Mouse (Mus musculus): Measurements from ENCODE around the gene Chid1.

The Chid1 gene

DNA sequence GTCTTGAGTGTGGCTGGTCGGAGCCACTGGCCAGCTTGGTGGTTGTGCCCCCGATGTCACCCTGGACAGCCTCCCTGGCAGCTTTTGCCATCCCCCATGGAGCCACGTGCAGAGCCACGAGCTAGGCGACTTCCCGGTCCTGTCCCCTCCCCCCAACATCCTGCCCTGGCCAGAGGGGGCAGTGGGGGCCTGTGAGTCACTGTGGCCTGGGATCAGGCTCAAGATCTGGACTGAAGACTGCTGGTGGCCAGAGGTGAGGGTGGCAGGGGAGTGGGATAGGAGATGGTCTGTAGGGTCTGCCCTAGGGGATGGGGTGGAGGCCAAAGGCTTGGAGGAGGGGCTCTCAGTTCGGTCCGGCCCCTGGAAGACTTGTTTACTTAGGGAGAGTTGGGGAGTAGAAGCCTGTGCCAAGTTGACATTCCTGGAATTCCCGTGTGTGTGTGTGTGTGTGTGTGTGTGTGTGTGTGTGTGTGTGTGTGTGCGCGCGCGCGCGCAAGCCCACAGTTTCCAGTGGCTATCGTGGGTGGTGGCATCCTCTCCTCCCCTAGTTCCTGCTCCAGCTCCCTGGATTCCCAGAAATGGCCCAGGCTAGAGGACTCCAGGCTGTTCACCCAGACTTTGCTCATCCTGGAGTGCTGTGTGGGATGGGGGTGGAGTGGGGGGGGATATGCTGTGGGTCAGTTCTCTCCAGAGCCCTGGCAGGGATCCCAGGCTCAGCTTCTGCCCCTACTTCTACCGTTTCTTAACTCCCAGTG, 63.3 kb downstream of the Chid1 start:
- peak; percentile 32 for DNase-seq (ENCODE audit: low spot score)

- no peak for DNase-seq (ENCODE audit: low spot score)
Measured at GRCm38 (mm10) chr7:141475805-141476158, 63.9 kb downstream of the Chid1 start.

DNA sequence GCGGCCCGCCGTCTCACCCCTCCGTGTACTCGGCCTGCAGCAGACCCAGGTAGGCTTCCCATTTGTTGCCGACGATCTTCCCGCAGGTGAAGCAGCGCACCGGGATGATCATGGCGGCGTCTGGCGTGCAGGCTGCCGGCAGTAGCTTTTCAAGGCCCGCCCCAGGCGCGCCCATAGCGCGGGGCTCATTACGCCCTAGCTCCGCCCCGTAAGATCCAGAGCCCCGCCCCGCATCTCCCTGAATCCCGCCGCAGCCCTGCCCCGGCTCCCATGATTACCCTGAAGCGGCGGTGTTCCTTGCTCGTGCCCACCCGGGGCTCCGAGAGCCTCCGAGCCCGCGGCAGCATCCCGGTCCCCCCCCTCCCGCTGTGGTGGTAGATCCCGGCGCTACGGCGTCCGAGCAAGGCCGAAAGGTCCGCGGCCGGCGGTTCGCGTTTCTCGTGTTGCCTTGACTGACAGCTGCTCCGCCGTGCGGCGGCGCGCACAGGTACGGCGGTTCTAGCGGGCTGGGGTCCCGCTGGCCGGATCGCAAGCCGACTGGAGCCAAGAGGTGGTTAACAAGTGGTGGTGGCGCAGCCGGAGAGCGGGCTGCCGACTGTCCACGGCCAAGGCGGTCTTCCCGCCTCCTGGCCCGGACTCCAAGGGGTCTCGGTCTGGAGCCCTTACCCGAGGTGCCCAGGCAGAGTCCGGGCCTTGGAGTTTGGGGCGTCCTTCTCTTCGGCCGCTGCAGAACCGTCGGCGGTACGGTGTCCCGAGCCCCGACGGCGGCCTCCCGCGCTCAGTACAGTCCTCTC, 64.4 kb downstream of the Chid1 start, which contains the start of the genes Polr2l and Tspan4:
TSS of gene Polr2l (minus strand) at position 122 of the 794 bp plus-strand sequence.
TSS of gene Tspan4 (plus strand) at position 230 of the 794 bp plus-strand sequence.
- peak; percentile 83 for DNase-seq (ENCODE audit: low spot score)

- DNase-seq (ENCODE audit: low spot score), result no peak
Measured at GRCm38 (mm10) chr7:141474160-141474559, 65.5 kb downstream of the Chid1 start.

DNA sequence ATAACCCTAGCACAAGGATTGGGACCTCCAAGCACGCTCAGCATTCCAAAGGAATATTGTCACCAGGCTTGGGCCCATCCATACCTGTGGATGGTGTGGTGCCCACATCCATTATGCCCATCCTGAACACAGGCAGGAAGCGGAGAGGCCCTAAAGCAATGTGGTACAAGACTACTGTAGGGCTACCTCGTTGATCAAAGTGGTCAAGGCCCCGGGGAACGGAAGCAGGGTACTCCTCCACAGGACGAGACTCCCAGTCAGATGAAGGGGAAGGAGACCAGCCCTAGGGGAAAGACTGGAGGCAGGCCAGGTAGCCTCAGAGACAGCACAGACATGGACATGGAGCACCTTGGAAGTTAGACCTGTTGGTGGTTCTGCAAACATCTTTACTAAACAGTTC, 66.9 kb downstream of the Chid1 start:
- DNase-seq (ENCODE audit: low spot score), result no peak

GRCm38 (mm10) chr7:141472226-141472625, 67.4 kb downstream of the Chid1 start:
- no peak for DNase-seq (ENCODE audit: low spot score)

DNA sequence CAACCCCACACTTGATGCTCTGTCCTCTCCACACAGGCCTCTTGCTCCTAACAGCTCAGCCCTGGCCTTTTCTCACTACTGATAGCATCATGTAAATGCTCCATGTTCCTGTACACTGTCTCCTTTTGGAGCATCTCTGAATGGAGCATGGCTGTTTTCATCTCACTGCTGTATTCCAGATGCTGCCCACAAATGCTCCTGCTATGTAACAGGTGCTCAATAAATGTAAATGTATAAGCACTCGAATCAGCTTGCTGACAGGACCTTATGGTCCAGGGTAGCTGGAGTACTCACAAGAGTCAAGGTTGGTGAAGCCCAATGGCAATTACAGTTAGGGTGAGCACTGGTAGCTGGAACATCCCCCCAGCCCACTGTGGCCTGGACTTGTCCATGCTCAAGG, 68.4 kb downstream of the Chid1 start:
- no peak for DNase-seq (ENCODE audit: low spot score)

DNA sequence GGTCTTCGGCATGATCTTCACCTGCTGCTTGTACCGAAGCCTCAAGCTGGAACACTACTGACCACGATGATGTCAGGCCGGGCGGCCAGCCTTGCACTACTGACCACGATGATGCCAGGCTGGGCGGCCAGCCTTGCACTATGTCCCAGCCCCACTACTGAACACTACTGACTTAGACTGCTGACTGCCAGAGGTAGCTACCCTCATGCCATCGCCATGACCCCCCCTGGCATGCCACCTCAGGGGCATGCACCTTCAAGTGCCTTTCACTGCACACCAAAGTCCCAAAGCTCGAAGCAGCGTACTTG, 69.1 kb downstream of the Chid1 start:
- DNase-seq (ENCODE audit: low spot score), result no peak

- DNase-seq (ENCODE audit: low spot score), result no peak
Measured at GRCm38 (mm10) chr7:141469901-141470636, 69.6 kb downstream of the Chid1 start.

DNA sequence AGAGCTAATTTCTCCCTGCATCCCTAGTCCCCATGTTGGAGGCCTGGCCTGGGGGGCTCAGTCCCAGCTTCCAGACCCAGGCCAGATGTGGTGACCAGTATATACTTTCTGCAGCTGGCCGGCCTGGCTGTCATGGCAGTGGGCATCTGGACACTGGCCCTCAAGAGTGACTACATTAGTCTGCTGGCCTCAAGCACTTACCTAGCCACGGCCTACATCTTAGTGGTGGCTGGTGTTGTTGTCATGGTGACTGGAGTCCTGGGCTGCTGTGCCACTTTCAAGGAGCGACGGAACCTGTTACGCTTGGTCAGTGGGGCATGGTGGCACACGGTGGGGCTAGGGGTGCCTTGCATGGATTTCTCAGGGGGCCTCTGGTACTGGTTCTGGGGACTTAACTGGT, 70.3 kb downstream of the Chid1 start:
- DNase-seq (ENCODE audit: low spot score), result no peak

GRCm38 (mm10) chr7:141468522-141469211, 71.0 kb downstream of the Chid1 start:
- DNase-seq (ENCODE audit: low spot score), result peak; percentile 49

DNA sequence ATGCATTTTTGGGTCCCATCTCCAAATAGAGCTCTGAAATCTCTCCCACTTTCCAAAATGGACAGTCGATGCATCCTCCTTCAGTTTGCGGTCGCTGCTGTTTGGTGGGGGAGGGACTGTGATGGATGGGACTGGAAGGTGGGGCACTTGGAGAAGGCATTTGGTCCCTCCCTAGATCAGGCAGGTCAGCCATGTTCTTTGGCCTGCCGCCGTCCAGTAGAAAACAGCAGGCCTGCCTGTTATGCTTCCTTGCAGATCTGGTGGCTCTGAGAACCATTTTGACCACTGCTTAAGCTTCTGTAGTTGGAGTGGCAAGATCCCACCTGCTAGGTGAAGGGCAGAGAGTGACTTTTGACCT, 71.5 kb downstream of the Chid1 start:
- DNase-seq (ENCODE audit: low spot score), result no peak

DNA sequence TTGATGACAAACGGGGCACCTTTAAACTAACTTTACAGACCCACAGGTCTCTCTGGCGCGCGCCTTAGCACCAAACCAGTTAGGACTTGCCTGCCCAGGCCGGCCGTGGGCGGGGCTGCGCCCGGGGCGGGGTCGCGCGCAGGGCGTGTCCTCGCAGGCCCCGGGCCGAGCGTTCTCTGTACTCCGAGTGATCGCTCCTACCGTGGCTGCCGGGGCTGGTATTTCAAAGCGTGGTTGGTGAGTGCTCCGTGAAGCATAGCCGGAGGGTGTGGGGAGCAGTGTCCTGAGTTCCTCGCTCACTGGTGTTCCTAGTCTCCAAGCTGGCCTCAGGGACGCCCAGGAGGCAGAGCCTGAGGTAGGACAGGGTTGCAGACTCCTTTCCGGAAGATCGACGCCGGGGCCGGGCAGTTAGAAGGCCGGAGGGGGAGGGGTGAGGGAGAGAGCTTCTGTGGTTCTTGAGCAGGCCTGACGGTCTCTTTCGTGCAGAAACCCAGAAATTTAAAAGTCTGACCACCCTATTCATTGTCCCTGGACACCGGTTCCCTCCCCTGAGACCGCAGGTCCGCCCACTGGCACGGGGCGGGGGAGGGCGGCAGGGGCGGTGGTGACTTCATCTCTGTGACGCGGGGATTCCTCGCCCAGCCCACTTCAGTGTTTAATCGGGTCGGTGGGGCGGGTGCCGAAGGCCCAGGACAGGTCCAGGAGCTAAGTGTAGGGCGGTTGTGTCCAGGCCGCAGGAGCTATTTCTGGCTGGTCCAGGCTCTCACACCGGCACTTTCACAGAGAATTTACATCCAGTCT, 72.2 kb downstream of the Chid1 start, which contains the start of gene Cd151:
TSS of gene Cd151 (plus strand) at position 163 of the 801 bp plus-strand sequence.
- peak; percentile 52 for DNase-seq (ENCODE audit: low spot score)

GRCm38 (mm10) chr7:141466607-141467148, 73.0 kb downstream of the Chid1 start:
- DNase-seq (ENCODE audit: low spot score), result no peak

- no peak for DNase-seq (ENCODE audit: low spot score)
Measured at GRCm38 (mm10) chr7:141466045-141466394, 73.6 kb downstream of the Chid1 start.

DNA sequence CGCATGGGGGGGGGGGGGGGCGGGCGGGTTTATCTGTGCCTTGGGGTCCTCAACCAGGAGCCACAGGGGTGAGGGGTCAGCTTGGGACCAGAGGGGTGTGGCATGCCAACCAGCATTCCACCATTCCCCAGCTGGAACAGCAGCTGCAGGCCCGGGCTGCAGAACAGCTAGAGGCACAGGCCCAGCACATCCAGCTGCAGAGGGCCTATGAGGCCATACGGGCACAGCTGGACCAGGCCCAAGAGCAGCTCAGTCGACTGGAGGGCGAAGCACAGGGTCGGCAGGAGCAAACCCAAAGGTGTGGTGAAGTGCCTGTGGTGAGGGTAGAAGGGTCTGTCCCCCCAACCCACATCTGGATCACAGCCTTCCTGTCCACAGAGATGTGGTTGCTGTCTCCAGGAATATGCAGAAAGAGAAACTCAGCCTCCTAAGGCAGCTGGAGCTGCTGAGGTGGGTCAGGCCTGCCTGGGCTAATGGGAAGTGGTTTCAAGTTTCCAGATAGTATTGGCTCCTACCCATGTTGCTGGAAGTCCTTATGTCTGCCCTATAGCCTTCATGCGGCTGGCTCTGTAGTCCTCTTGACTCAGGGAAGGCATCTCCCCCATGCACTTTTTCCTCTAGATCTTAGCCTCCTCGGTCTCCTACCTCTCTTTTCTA, 74.1 kb downstream of the Chid1 start:
- DNase-seq (ENCODE audit: low spot score), result no peak

- no peak for DNase-seq (ENCODE audit: low spot score)
Measured at GRCm38 (mm10) chr7:141464603-141465201, 75.0 kb downstream of the Chid1 start.

DNA sequence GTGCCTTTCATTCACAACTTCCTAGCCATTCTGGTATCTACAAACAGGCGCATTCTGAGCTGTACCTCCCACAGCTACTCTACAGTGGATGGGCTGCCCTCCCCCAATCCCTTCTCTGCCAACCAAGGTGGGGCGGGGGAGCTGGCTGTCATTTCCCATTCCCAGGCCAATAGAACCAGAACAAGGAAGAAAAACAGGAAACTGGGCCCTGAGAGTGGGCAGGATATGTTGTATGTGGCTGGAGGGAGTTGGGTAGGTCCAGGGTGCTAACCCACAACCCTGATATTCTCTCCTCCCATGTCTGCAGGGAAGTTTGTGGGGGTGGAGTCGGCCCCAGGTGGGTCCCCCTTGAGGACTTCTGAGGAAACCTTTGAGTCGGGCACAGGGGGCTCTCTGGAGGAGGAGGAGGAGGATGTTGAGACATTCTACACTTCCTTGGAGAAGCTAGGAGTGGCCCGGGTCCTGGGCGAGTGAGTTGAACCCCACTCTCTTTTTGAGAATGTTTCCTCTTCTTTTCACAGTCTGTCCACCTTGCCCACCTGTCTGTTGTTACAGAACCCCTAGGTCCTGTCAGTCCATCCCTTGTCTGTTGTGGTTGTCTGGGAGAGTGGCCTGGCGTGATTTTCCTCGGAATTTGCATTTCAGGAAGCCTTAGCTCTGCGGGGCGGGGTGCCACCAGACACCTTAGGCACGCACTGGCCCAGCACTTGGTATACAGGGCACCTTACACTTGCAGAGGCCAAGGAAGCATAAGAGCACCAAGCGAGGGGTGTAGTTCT, 75.6 kb downstream of the Chid1 start:
- DNase-seq (ENCODE audit: low spot score), result no peak

DNA sequence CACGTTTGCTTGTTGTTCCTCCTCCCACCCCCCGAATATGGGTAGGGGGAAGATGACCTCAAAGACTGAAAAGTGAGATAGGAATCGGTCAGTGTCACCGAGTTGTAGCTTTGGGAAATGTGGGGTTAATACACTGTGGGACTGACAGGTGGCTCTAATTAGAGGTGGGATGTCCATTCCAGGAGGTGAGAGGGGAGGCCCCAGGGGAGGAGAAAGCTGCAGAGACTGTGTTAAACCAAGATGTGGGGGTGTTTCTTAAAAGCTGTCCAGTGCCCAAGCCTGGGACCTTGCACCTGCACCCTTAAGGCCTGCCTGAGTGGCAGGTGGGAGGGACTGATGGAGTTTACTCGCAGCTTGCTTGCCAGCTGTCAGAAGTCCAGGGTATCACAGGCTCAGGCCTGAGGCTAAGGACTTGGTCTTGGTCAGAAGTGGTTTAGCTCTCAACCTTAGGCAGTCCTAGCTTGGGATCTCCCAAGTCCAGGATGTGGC, 77.3 kb downstream of the Chid1 start:
- DNase-seq (ENCODE audit: low spot score), result no peak

All from T-cell, adult 2 months (primary cell).